Mouse (Mus musculus) fat pad, adult 2 months (tissue): ENCODE data around the gene Gm21748.
"Not testable (repeated sequence)": the region's sequence is repeated elsewhere in the genome, so short reads cannot be mapped to it uniquely, and the experiment has no call there.

Experiments
- DNase-seq: peaks from one replicate; pipeline ENCODE4 v3.0.0-alpha.2; 2011; ENCODE audit warnings: low read depth, low spot score; ENCODE audit errors: extremely low read depth

Gm21748 gene

DNA sequence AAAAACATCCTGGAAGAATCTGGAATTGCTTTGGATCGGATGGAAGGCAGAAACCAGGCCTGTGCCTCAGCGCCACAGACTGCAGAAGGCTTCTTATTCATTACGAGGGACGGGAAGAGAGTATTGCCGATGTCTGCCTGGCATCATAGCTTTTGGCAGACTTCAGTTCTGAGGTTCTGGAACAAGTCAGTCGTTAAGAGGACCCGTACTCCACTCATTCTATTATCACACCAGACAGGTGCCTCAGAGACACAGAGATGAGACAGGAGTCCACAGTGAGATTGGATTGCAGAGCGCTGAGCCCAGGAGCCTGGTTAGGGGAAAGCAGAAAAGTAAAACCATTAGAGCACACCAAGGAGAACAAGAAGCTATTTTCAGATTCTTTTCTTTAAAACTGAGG, at the start of gene Gm21748:
Gene Gm21748, minus strand, starts transcription at position 101 of the 400 bp plus-strand sequence.
- not testable (repeated sequence) for DNase-seq
